Mouse (Mus musculus) heart, postnatal 0 days (tissue): ENCODE measurements around the gene Nmd3. TPM values are rescaled to one million over a fixed set of nuclear protein-coding genes. Genes with fewer than 3 reads are reported as not detected.

Source experiments
- ATAC-seq: fragments of 200-750 bp; cut with Nextera tagmentation; 2 replicates; pipeline ENCODE4 v1.8.0; 2017; ENCODE audit warnings: low read depth, moderate number of reproducible peaks, moderate library complexity; ENCODE audit not compliant: insufficient read depth
- DNase-seq: peaks from one replicate; pipeline ENCODE4 v3.0.0-alpha.2; 2016; ENCODE audit warnings: low spot score
- H3K27ac ChIP-seq: fragments of 300-500 bp; sonication (generic); 2 replicates; pipeline ENCODE4 v1.5.1; 2014; ENCODE audit warnings: low read depth, mild to moderate bottlenecking
- H3K27me3 ChIP-seq: fragments of 300-500 bp; sonication (generic); 2 replicates; pipeline ENCODE4 v1.6.1; 2014; ENCODE audit warnings: low read length, mixed read lengths; ENCODE audit not compliant: control insufficient read depth, insufficient read depth
- H3K36me3 ChIP-seq: fragments of 300-500 bp; sonication (generic); replicated peaks from 2 replicates; pipeline ENCODE4 v1.6.1; 2014; ENCODE audit warnings: low read length, mixed read lengths; ENCODE audit not compliant: control insufficient read depth, insufficient read depth
- H3K4me1 ChIP-seq: fragments of 300-500 bp; sonication (generic); 2 replicates; pipeline ENCODE4 v1.6.1; 2014; ENCODE audit warnings: antibody characterized with exemption; ENCODE audit not compliant: control insufficient read depth, insufficient read depth
- H3K4me2 ChIP-seq: fragments of 300-500 bp; sonication (generic); 2 replicates; pipeline ENCODE4 v1.6.1; 2014; ENCODE audit warnings: low read depth, mild to moderate bottlenecking, low read length, moderate library complexity
- H3K4me3 ChIP-seq: fragments of 300-500 bp; sonication (generic); 2 replicates; pipeline ENCODE4 v1.5.1; 2014; ENCODE audit warnings: low read depth, low read length
- H3K9ac ChIP-seq: fragments of 300-500 bp; sonication (generic); replicated peaks from 2 replicates; pipeline ENCODE4 v1.6.1; 2014; ENCODE audit warnings: low read depth, low read length, mixed read lengths
- H3K9me3 ChIP-seq: fragments of 300-500 bp; sonication (generic); replicated peaks from 2 replicates; pipeline ENCODE4 v1.6.1; 2016; ENCODE audit warnings: low read length; ENCODE audit not compliant: control insufficient read depth
- CTCF ChIP-seq: IDR thresholded peaks from 2 replicates; pipeline ENCODE4 v1.5.1; 2016; ENCODE audit warnings: antibody characterized with exemption, control low read depth, low read depth
- EP300 ChIP-seq: IDR thresholded peaks from 2 replicates; pipeline ENCODE4 v1.6.1; 2016; ENCODE audit warnings: antibody characterized with exemption, low read depth
- WGBS: fragments of 180-500 bp; shearing (Covaris S2); extraction: QIAGEN DNeasy Blood & Tissue Kit; methylation state at CpG from one replicate; pipeline ENCODE4 v1.1.7; 2014; 5-methylcytosine and 5-hydroxymethylcytosine counted together
- polyA plus RNA-seq: library from polyadenylated mRNA; unstranded; fragments of >200 nt; fragmentation: Nextera tagmentation; extraction: Ambion mirVana; gene quantifications from 2 replicates; pipeline ENCODE4 v1.2.1, GENCODE M21; 2015
- total RNA-seq: library from RNA; depleted of rRNA; stranded (reverse); fragments of >200 nt; gene quantifications from 2 replicates; pipeline ENCODE4 v1.2.3, GENCODE M21; 2014; ENCODE audit warnings: low replicate concordance

The Nmd3 gene
- total and polyA plus RNA-seq, 2 experiments from 2014 or later: 73.4 to 89.2 TPM

GRCm38 (mm10) chr3:69701905-69702304 lies 19.9 kb upstream of the Nmd3 start:
- DNase-seq: no peak
- Histone ChIP-seq H3K4me3 (no peak overlapping the region), H3K4me2 (no peak overlapping the region), H3K4me1 (no peaks in the 10 kb centered on the region), H3K9ac (no peak overlapping the region), H3K36me3 (no peaks in the 10 kb centered on the region), H3K27ac (no peak overlapping the region), H3K9me3 (no peaks in the 10 kb centered on the region), H3K27me3 (no peaks in the 10 kb centered on the region)
- WGBS: 28% methylated on average over 1 of the region's 1 CpGs
- ATAC-seq: no peak
- TF ChIP-seq CTCF (peak; percentile 46), EP300 (no peak)

GRCm38 (mm10) chr3:69702421-69702820 lies 19.4 kb upstream of the Nmd3 start:
- Histone ChIP-seq H3K4me3 (no peak overlapping the region), H3K27ac (no peak overlapping the region), H3K9me3 (no peaks in the 10 kb centered on the region), H3K36me3 (no peaks in the 10 kb centered on the region), H3K4me2 (no peak overlapping the region), H3K4me1 (no peaks in the 10 kb centered on the region), H3K27me3 (no peaks in the 10 kb centered on the region), H3K9ac (no peak overlapping the region)
- DNase-seq: no peak
- no peak for ATAC-seq
- TF ChIP-seq EP300 (no peak), CTCF (no peak)

GRCm38 (mm10) chr3:69709043-69709929 lies 12.5 kb upstream of the Nmd3 start:
- 69% methylated on average over 12 of the region's 12 CpGs for WGBS
- TF ChIP-seq EP300 (no peak), CTCF (no peak)

GRCm38 (mm10) chr3:69711907-69712600 lies 9.7 kb upstream of the Nmd3 start:
- TF ChIP-seq CTCF (no peak), EP300 (no peak)
- WGBS: 51% methylated on average over 8 of the region's 8 CpGs
- no peaks in the 10 kb centered on the region for H3K36me3 ChIP-seq
- no peaks in the 10 kb centered on the region for H3K27me3 ChIP-seq
- no peak overlapping the region for H3K4me2 ChIP-seq
- H3K4me3 ChIP-seq: no peak overlapping the region
- no peak overlapping the region for H3K27ac ChIP-seq
- DNase-seq: no peak
- no peak overlapping the region for H3K9ac ChIP-seq
- no peak for ATAC-seq
- no peaks in the 10 kb centered on the region for H3K9me3 ChIP-seq
- H3K4me1 ChIP-seq: no peaks in the 10 kb centered on the region

More at GRCm38 (mm10) chr3:69709043-69709929, 12.5 kb upstream of the Nmd3 start:
- H3K27me3 ChIP-seq: no peaks in the 10 kb centered on the region
- H3K27ac ChIP-seq: no peak overlapping the region
- no peak overlapping the region for H3K4me2 ChIP-seq
- DNase-seq (no peak), ATAC-seq (no peak)
- no peak overlapping the region for H3K4me3 ChIP-seq
- H3K9ac ChIP-seq: no peak overlapping the region
- H3K4me1 ChIP-seq: no peaks in the 10 kb centered on the region
- no peaks in the 10 kb centered on the region for H3K9me3 ChIP-seq
- H3K36me3 ChIP-seq: no peaks in the 10 kb centered on the region

- Histone ChIP-seq H3K27ac (no peak overlapping the region), H3K9me3 (no peaks in the 10 kb centered on the region), H3K4me3 (no peak overlapping the region), H3K9ac (no peak overlapping the region), H3K4me1 (no peaks in the 10 kb centered on the region), H3K27me3 (no peaks in the 10 kb centered on the region), H3K4me2 (no peak overlapping the region), H3K36me3 (no peaks in the 10 kb centered on the region)
- no peak for DNase-seq
- ATAC-seq: no peak
- WGBS: 74% methylated on average over 6 of the region's 6 CpGs
- no peak for TF ChIP-seq CTCF
- TF ChIP-seq EP300: no peak
Observed at GRCm38 (mm10) chr3:69717476-69717875, 4.3 kb upstream of the Nmd3 start.
